Mouse (Mus musculus) stomach, embryonic 14.5 days (tissue): ENCODE measurements at regions not wholly inside any gene's neighbourhood (a gene's known extent, or its start where the extent isn't known, plus 50 kb on each side); places are given as distances from the start of the nearest gene placed in this dataset.
A peak's percentile ranks its signal among the peaks of the same experiment; 100 is the strongest.

Experiments
- ATAC-seq: fragments of 200-750 bp; cut with Nextera tagmentation; 2 replicates; pipeline ENCODE4 v1.8.0; 2017; ENCODE audit warnings: low read depth, moderate TSS enrichment; ENCODE audit not compliant: insufficient number of reproducible peaks, insufficient read depth, low FRiP score
- H3K27ac ChIP-seq: fragments of 300-500 bp; sonication (generic); 2 replicates; pipeline ENCODE4 v1.5.1; 2014; ENCODE audit warnings: mild to moderate bottlenecking, low read length, moderate library complexity, mixed read lengths
- H3K27me3 ChIP-seq: fragments of 300-500 bp; sonication (generic); 2 replicates; pipeline ENCODE4 v1.6.1; 2014; ENCODE audit warnings: low read length, control low read depth, mixed read lengths; ENCODE audit not compliant: control insufficient read depth, insufficient read depth
- H3K36me3 ChIP-seq: fragments of 300-500 bp; sonication (generic); 2 replicates; pipeline ENCODE4 v1.6.1; 2014; ENCODE audit warnings: mild to moderate bottlenecking, control low read depth, low read length, moderate library complexity, mixed read lengths; ENCODE audit not compliant: control insufficient read depth, insufficient read depth
- H3K4me1 ChIP-seq: fragments of 300-500 bp; sonication (generic); 2 replicates; pipeline ENCODE4 v1.6.1; 2014; ENCODE audit warnings: low read length, control low read depth, mixed read lengths; ENCODE audit not compliant: control insufficient read depth, insufficient read depth
- H3K4me2 ChIP-seq: fragments of 300-500 bp; sonication (generic); replicated peaks from 2 replicates; pipeline ENCODE4 v1.6.1; 2014; ENCODE audit warnings: low read depth, low read length, control low read depth
- H3K4me3 ChIP-seq: fragments of 300-500 bp; sonication (generic); 2 replicates; pipeline ENCODE4 v1.5.1; 2014; ENCODE audit warnings: low read depth, low read length, control low read depth
- H3K9ac ChIP-seq: fragments of 300-500 bp; sonication (generic); replicated peaks from 2 replicates; pipeline ENCODE4 v1.6.1; 2014; ENCODE audit warnings: low read depth, mild to moderate bottlenecking, control low read depth, low read length, moderate library complexity, mixed read lengths
- H3K9me3 ChIP-seq: fragments of 300-500 bp; sonication (generic); 2 replicates; pipeline ENCODE4 v1.6.1; 2016; ENCODE audit warnings: low read depth, low read length, control low read depth; ENCODE audit not compliant: control insufficient read depth
- WGBS: fragments of 180-500 bp; shearing (Covaris S2); extraction: QIAGEN DNeasy Blood & Tissue Kit; methylation state at CpG from one replicate; pipeline ENCODE4 v1.1.7; 2014; 5-methylcytosine and 5-hydroxymethylcytosine counted together

DNA sequence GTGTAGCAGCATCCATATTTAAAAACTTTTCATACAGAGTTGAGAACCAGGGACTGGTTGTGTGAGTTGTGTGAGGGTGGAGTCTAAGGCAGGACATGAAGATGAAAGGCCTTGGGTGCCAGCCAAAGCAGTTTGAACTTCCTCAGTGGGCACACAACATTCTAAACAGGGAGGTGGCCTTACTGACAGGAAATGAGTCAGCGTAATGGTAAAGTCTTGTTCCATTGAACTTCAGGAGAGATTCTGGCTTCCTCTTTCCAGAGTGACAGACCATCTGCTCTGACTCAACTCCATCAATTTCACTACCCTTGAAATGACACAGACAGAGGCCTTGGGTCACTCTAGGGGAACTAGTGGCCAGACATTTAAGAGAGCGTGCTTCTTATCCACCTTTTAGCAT lies 417.2 kb upstream of the Zfp462 start:
- Histone ChIP-seq H3K9ac (no peak overlapping the region), H3K4me3 (no peak overlapping the region), H3K27ac (no peak overlapping the region), H3K4me2 (no peak overlapping the region), H3K27me3 (no peaks in the 10 kb centered on the region), H3K9me3 (no peaks in the 10 kb centered on the region), H3K4me1 (0 out of 2 replicates have a peak, but pooled peaks cover 6% of the 10 kb centered on the region), H3K36me3 (no peaks in the 10 kb centered on the region)
- ATAC-seq, result peak; percentile 33; the same call in 1 of the 2 replicates
- 82% methylated on average over 2 of the region's 2 CpGs for WGBS

DNA sequence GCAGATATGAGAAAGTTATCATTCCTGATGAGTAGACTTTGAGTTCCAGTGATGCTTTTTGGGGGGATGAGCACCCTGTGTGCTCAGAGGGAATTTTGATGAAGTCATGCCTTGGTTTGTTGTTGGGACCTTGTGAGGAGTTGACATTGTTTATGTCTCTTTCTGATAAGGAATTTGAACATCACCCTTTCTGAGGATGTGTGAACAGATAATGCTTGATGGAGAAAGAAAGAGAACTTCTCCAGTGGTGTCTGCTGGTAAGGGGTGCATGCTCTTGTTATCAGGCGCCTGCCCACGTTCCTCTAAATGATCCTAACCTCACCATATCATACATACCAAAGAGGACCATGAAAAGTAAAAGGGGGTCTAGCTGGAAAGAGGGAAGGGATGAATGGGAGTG lies 413.1 kb upstream of the Zfp462 start:
- no peak overlapping the region for H3K4me3 ChIP-seq
- H3K9ac ChIP-seq, result no peak overlapping the region
- no peaks in the 10 kb centered on the region for H3K9me3 ChIP-seq
- H3K27me3 ChIP-seq, result no peaks in the 10 kb centered on the region
- no peak overlapping the region for H3K27ac ChIP-seq
- 81% methylated on average over 2 of the region's 2 CpGs for WGBS
- H3K36me3 ChIP-seq, result no peaks in the 10 kb centered on the region
- ATAC-seq, result no peak
- H3K4me1 ChIP-seq, result no peaks in the 10 kb centered on the region
- no peak overlapping the region for H3K4me2 ChIP-seq

DNA sequence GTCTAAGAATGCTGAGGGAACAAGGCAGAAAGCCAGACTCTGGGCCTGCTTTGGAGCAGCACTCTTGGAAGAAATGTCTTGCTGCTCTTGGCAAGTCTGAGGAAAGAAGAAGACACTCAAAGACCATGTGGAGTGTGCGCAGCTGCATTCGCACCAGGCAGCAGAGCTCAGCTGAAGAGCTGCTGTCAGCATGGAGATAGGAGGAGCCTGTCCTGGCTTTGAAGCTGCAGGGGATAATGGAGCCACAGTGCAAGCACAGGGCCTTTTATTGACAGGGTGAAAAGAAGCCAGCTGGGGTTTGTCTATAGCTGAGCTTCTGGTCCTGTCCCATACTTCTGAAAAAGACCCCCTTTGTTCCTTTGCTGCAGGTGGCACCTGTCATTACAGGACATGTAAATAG lies 411.0 kb upstream of the Zfp462 start:
- H3K27ac ChIP-seq, result no peak overlapping the region; the same call in 1 of the 2 replicates
- no peak overlapping the region for H3K9ac ChIP-seq
- no peaks in the 10 kb centered on the region for H3K9me3 ChIP-seq
- H3K4me3 ChIP-seq, result no peak overlapping the region
- H3K36me3 ChIP-seq, result no peaks in the 10 kb centered on the region
- H3K4me1 ChIP-seq, result no peaks in the 10 kb centered on the region
- no peak overlapping the region for H3K4me2 ChIP-seq
- H3K27me3 ChIP-seq, result no peaks in the 10 kb centered on the region
- WGBS, result 14% methylated on average over 2 of the region's 2 CpGs
- peak; percentile 74; the same call in 1 of the 2 replicates for ATAC-seq

DNA sequence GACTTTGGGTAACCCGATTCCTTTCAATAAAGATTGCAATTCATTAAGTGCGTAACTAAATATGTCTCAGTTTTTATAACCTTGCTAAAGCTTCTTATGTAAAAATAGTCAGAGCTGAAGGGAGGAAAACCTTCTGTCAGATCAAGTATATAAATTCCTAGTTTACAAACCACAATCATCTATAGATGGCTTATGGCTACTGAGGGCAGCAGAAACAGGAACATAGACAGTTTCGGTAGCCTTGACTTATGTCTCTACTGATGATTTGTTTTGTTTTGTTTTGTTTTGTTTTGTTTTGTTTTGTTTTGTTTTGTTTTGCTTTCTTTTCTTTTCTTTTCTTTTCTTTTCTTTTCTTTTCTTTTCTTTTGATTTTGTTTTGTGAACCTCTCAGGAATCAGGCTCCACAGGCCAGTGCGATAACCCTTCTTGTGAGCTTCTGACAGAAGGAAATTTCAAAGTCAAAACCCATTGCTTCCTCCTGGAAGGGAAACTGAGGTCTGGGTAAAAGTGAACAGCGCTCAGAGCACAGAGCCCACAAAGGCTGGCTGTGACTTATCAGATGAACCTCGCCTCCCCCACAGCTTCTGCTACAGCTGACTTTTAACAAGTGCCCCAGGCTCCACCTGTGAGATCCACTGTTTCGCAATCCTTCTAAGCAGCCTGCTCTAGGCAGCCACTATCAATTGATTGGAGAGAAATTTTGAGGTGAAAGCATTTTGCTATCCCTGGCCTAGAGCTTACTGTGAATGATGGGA lies 391.8 kb upstream of the Zfp462 start:
- no peaks in the 10 kb centered on the region for H3K36me3 ChIP-seq
- no peaks in the 10 kb centered on the region for H3K9me3 ChIP-seq
- no peak overlapping the region for H3K27ac ChIP-seq
- H3K4me1 ChIP-seq, result no peaks in the 10 kb centered on the region
- H3K27me3 ChIP-seq, result no peaks in the 10 kb centered on the region
- H3K4me3 ChIP-seq, result no peak overlapping the region
- no peak for ATAC-seq
- H3K9ac ChIP-seq, result no peak overlapping the region
- H3K4me2 ChIP-seq, result no peak overlapping the region
- 79% methylated on average over 7 of the region's 7 CpGs for WGBS

DNA sequence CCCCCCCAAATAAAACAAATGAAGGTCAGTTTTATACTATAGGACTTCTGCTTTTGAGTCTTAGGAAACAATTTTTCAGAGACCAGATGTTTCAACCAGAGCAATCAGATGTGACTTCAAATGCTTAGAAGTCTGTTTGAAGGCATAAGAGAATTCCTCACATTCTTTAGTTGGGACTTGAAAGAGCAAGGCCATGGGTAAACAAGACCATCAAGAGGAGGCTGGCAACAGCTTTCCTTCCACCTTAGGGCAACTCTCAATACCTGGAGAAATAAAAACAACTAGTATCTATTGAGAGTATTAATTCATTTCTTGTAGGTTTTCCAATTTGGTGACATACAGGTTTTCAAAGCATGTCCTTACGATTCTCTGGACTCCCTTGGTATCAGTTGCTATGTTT lies 381.8 kb upstream of the Zfp462 start:
- H3K4me1 ChIP-seq, result no peaks in the 10 kb centered on the region
- 88% methylated on average over 1 of the region's 1 CpGs for WGBS
- ATAC-seq, result no peak
- no peak overlapping the region for H3K9ac ChIP-seq
- no peak overlapping the region for H3K4me3 ChIP-seq
- H3K4me2 ChIP-seq, result no peak overlapping the region
- no peaks in the 10 kb centered on the region for H3K9me3 ChIP-seq
- H3K27me3 ChIP-seq, result no peaks in the 10 kb centered on the region
- no peak overlapping the region for H3K27ac ChIP-seq
- no peaks in the 10 kb centered on the region for H3K36me3 ChIP-seq

DNA sequence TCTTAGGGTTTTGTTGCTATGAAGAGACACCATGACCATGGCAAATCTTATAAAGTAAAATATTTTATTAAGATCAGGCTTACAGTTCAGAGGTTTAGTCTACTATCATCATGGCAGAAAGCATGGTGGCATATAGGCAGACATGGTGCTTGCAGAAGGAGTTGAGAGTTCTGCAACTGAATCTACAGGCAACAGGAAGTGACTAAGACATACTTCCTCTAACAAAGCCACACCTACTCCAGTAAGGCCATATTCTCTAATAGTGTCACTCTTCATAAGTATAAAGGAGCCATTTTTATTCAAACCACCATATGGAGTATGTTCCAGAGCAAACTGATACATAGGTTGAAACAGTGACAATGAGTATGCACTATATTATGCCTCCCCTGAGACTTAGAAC lies 371.7 kb upstream of the Zfp462 start:
- Histone ChIP-seq H3K27ac (no peak overlapping the region), H3K36me3 (no peaks in the 10 kb centered on the region), H3K9ac (no peak overlapping the region), H3K4me2 (no peak overlapping the region), H3K9me3 (no peaks in the 10 kb centered on the region), H3K4me1 (no peaks in the 10 kb centered on the region), H3K27me3 (no peaks in the 10 kb centered on the region), H3K4me3 (no peak overlapping the region)
- ATAC-seq, result no peak

DNA sequence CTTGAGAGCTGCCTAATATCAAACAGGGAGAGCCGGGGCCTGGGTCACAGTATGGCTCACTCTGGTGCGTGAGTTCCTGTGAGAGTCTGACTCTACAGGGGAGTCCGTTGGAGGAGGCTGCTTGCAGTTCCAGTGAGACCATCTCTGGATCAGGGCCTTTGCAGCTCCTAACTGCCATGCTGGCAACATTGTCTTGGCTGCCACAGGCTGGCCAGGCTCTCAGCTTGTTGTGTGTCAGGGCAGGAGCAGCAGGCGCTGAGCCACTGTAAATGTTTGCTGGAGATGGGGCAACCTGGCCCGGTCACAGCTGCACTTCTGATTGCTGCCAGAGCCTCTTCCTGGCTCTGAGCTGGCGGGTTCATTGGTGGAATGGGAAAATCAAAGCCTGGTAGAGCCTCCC lies 357.7 kb upstream of the Zfp462 start:
- no peaks in the 10 kb centered on the region for H3K36me3 ChIP-seq
- no peaks in the 10 kb centered on the region for H3K27me3 ChIP-seq
- no peak overlapping the region for H3K4me3 ChIP-seq
- no peaks in the 10 kb centered on the region for H3K9me3 ChIP-seq
- no peak for ATAC-seq
- WGBS, result 73% methylated on average over 6 of the region's 6 CpGs
- H3K4me1 ChIP-seq, result no peaks in the 10 kb centered on the region
- no peak overlapping the region for H3K4me2 ChIP-seq
- no peak overlapping the region for H3K27ac ChIP-seq
- no peak overlapping the region for H3K9ac ChIP-seq

DNA sequence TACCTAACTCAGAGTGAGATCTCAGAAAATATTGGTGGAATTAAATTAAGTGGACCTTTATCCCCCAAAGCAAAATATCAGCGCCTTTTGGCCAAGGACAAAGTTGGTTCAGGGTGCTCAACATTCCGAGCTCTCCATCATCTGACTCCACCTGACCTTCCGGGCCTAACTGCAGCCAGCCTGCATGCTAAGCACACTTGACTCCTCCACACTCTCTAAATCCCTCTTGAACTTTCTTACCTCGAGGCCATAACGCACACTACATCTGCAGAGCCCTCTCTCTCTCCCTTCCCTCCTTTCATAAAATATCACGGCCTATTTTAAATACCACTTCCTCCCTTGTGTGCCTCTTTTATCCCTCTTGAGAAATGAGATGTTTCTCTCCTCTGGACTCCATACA lies 356.1 kb upstream of the Zfp462 start:
- H3K4me3 ChIP-seq, result no peak overlapping the region
- H3K36me3 ChIP-seq, result no peaks in the 10 kb centered on the region
- no peaks in the 10 kb centered on the region for H3K4me1 ChIP-seq
- H3K9me3 ChIP-seq, result no peaks in the 10 kb centered on the region
- H3K9ac ChIP-seq, result no peak overlapping the region
- no peak for ATAC-seq
- H3K4me2 ChIP-seq, result no peak overlapping the region
- 65% methylated on average over 6 of the region's 6 CpGs for WGBS
- no peaks in the 10 kb centered on the region for H3K27me3 ChIP-seq
- no peak overlapping the region for H3K27ac ChIP-seq
